Mouse (Mus musculus) MEL (cell line): ENCODE data around the gene Miga2.

ENCODE experiments used
- CTCF ChIP-seq, 3 experiments: IDR thresholded peaks in 2 of 3; conservative IDR thresholded peaks in 1 of 3; 2 replicates each; pipeline ENCODE4 v1.5.1; 2011 to 2012; ENCODE audit warnings: low read length in 3 of 3, low read depth in 2 of 3, mild to moderate bottlenecking in 2 of 3, improper control_type of control experiment in 1 of 3, inconsistent platforms in 1 of 3, mixed read lengths in 1 of 3, moderate library complexity in 1 of 3; ENCODE audit not compliant: control insufficient read depth in 1 of 3, insufficient read depth in 1 of 3, poor library complexity in 1 of 3, severe bottlenecking in 1 of 3
- E2F4 ChIP-seq: IDR thresholded peaks from 2 replicates; pipeline ENCODE4 v1.6.1; 2011; ENCODE audit warnings: low read depth, low read length, improper control_type of control experiment, borderline replicate concordance
- EP300 ChIP-seq, 2 experiments: IDR thresholded peaks; 2 replicates each; pipeline ENCODE4 v1.6.1; 2011; ENCODE audit warnings: improper control_type of control experiment in 2 of 2, low read length in 2 of 2, low read depth in 1 of 2, mild to moderate bottlenecking in 1 of 2
- GATA1 ChIP-seq: IDR thresholded peaks from 2 replicates; pipeline ENCODE4 v1.6.1; 2011; ENCODE audit warnings: low read depth, low read length, improper control_type of control experiment
- MAFK ChIP-seq: IDR thresholded peaks from 2 replicates; pipeline ENCODE4 v1.6.1; 2011; ENCODE audit warnings: low read depth, mild to moderate bottlenecking, low read length, improper control_type of control experiment, borderline replicate concordance
- MAX ChIP-seq: IDR thresholded peaks from 2 replicates; pipeline ENCODE4 v1.6.1; 2011; ENCODE audit warnings: low read length, improper control_type of control experiment
- MYC ChIP-seq: IDR thresholded peaks from 2 replicates; pipeline ENCODE4 v1.6.1; 2011; ENCODE audit warnings: low read depth, mild to moderate bottlenecking, low read length, improper control_type of control experiment, moderate library complexity
- NRF1 ChIP-seq: IDR thresholded peaks from 2 replicates; pipeline ENCODE4 v1.6.1; 2014; ENCODE audit warnings: low read depth, mild to moderate bottlenecking, inconsistent platforms, low read length, improper control_type of control experiment, moderate library complexity; ENCODE audit not compliant: poor library complexity, insufficient read depth, severe bottlenecking
- POLR2A ChIP-seq, 2 experiments: IDR thresholded peaks; 2 replicates each; pipeline ENCODE4 v1.6.1; 2011 to 2012; ENCODE audit warnings: low read length in 2 of 2, mild to moderate bottlenecking in 2 of 2, control low read depth in 1 of 2, improper control_type of control experiment in 1 of 2, low read depth in 1 of 2, moderate library complexity in 1 of 2; ENCODE audit not compliant: control insufficient read depth in 1 of 2, insufficient read depth in 1 of 2, poor library complexity in 1 of 2
- RAD21 ChIP-seq: IDR thresholded peaks from 2 replicates; pipeline ENCODE4 v1.6.1; 2011; ENCODE audit warnings: mild to moderate bottlenecking, low read depth, low read length, improper control_type of control experiment
- TCF12 ChIP-seq: IDR thresholded peaks from 2 replicates; pipeline ENCODE4 v1.6.1; 2014; ENCODE audit warnings: low read depth, mild to moderate bottlenecking, inconsistent platforms, low read length, improper control_type of control experiment, moderate library complexity
- UBTF ChIP-seq: IDR thresholded peaks from 2 replicates; pipeline ENCODE4 v1.6.1; 2012; ENCODE audit warnings: low read depth, mild to moderate bottlenecking, inconsistent platforms, low read length, improper control_type of control experiment, moderate library complexity, borderline replicate concordance; ENCODE audit not compliant: insufficient read depth
- ZC3H11A ChIP-seq: IDR thresholded peaks from 2 replicates; pipeline ENCODE4 v1.6.1; 2012; ENCODE audit warnings: low read depth, mild to moderate bottlenecking, inconsistent platforms, low read length, improper control_type of control experiment
- ZMIZ1 ChIP-seq: IDR thresholded peaks from 2 replicates; pipeline ENCODE4 v1.6.1; 2012; ENCODE audit warnings: low read depth, mild to moderate bottlenecking, inconsistent platforms, low read length, improper control_type of control experiment, moderate library complexity

DNA sequence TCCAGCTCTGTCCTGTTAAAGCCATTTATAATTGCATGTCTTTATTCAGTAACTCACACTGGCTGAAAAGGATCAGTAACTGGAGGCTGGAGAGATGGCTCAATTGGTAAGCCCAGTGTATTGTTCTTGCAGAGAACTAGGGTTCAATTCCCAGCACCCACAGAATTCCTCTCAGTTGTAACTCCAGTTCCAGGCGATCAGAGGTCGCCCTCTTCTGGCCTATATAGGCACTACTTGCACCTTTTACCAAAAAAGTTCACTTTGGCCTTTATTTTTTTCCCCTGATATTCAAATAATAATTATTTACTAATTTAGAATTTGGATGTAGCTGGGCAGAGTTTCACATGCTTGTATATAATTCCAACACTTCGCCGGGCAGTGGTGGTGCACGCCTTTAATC lies 1.2 kb upstream of the Miga2 start:
- TF ChIP-seq MYC (no peak), CTCF (IDR thresholded peaks at IDR 0.05 in 2 of 3, conservative IDR thresholded peaks at IDR 0.05 in 1 of 3; ENCODE audit: control insufficient read depth in 1 of 3, insufficient read depth in 1 of 3, low read depth in 2 of 3, low read length in 3 of 3, poor library complexity in 1 of 3, severe bottlenecking in 1 of 3) (peak; percentile 50 to 69 (median 60)), EP300 (IDR thresholded peaks at IDR 0.05; ENCODE audit: low read depth in 1 of 2, low read length in 2 of 2) (no peak), ZC3H11A (no peak), NRF1 (no peak), GATA1 (no peak), MAFK (no peak), POLR2A (IDR thresholded peaks at IDR 0.05; ENCODE audit: control insufficient read depth in 1 of 2, insufficient read depth in 1 of 2, low read depth in 1 of 2, low read length in 2 of 2, poor library complexity in 1 of 2) (no peak), UBTF (no peak), RAD21 (peak; percentile 53), TCF12 (no peak), ZMIZ1 (no peak), MAX (no peak), E2F4 (no peak)
